Mouse (Mus musculus): ENCODE results near the gene Eif3i. TPM values are rescaled to one million over a fixed set of nuclear protein-coding genes. Genes with fewer than 3 reads are reported as not detected.

Gene Eif3i
- 192 and 207 TPM in 2 replicates for polyA plus RNA-seq (2014; fragmentation: Nextera tagmentation; extraction: Ambion mirVana)

DNA sequence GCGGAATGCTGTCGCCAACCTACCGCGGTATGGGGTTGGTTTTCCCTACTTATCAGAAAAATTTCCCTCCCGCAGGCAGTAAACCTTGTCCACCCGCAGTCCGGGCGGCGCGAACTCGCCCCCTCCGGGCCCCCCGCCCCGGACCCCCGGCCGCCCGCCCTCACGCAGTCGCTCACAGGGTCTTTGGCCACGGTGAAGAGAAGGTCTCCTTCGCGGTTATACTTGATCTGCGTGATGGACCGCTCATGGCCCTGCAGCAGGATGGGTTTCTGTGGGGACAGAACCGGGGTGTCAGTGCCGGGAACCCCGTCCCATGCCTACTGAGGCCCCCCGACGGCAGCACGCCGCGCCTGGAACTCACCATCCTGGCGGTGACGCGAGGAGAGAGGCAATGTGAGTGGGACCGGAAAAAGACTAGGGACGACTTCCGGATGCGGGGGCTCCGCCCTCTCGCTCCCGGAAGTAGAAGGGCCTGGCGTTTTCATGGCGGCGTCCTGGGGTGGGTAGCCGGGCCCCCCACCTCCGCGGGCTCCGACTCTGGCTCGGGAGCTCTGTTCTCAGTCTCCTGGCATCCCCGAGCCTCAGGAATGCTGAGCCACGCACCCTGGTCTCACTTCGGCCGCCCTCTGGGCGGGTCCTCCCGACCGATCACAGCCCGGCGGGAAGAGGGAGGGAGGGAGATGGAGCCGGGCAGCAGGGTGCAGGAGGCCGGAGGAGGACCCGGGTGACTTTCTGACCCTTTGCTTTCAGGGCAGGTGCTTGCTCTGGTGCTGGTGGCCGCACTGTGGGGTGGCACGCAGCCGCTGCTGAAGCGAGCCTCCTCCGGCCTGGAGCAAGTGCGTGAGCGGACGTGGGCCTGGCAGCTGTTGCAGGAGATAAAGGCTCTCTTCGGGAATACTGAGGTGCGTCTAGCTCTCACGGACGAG lies at the start of gene Eif3i, which contains the start of gene Tmem234:
Eif3i (minus strand) TSS at position 416 of the 926 bp plus-strand sequence.
Tmem234 (plus strand) TSS at position 436 of the 926 bp plus-strand sequence.
- Histone ChIP-seq H3K4me3 (ENCODE audit: control insufficient read depth in 1 of 2, insufficient read depth in 1 of 2, low read depth in 1 of 2, low read length in 2 of 2) (peak within 1 kb of the TSS; percentile 90 to 96), H3K27me3 (ENCODE audit: control insufficient read depth, insufficient read depth, low read length) (no peaks in the 10 kb centered on the region), H3K4me2 (ENCODE audit: low read length) (peak within 1 kb of the TSS; percentile 79), H3K9ac (ENCODE audit: low read length) (peak within 1 kb of the TSS; percentile 95), H3K9me3 (ENCODE audit: control insufficient read depth, low read length) (no peaks in the 10 kb centered on the region), H3K4me1 (ENCODE audit: control insufficient read depth in 2 of 2, insufficient read depth in 2 of 2, low read length in 2 of 2) (peaks cover 4 to 20% of the 10 kb centered on the region in 2 experiments), H3K36me3 (ENCODE audit: control insufficient read depth, insufficient read depth, low read length) (peaks cover 66% of the 10 kb centered on the region), H3K27ac (replicated peaks in 1 of 2; ENCODE audit: control insufficient read depth in 1 of 2, insufficient read depth in 1 of 2, low read depth in 2 of 2, low read length in 2 of 2) (peak within 1 kb of the TSS; percentile 65 to 76)
- under 1% methylated on average over 72 of the region's 74 CpGs for WGBS
- ATAC-seq (ENCODE audit: insufficient number of reproducible peaks, insufficient read depth, low FRiP score, low read depth), result peak; percentile 76

DNA sequence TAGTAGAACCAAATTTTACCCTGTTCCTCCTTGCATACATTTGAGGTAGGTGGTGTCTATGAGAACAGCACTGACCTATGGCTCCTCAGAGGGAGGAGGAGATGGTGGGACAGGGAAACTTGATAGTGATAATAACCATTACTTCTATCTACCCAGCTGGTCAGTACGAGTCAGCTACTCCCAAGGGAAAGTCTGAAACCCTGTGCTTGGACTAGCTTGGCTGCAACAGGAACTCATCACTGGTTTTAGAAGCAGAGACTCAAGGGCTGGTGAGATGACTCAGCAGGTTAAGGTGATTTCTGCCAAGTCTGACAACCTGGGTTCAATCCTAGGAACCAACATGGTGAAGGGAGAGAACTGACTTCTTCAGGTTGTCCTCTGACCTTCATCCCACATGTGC lies 48.2 kb upstream of the Eif3i start:
- no peak overlapping the region for H3K4me2 ChIP-seq (ENCODE audit: low read length)
- no peak overlapping the region for H3K27ac ChIP-seq (replicated peaks in 1 of 2; ENCODE audit: control insufficient read depth in 1 of 2, insufficient read depth in 1 of 2, low read depth in 2 of 2, low read length in 2 of 2)
- 74% methylated on average over 1 of the region's 1 CpGs for WGBS
- no peaks in the 10 kb centered on the region for H3K4me1 ChIP-seq (ENCODE audit: control insufficient read depth in 2 of 2, insufficient read depth in 2 of 2, low read length in 2 of 2)
- H3K27me3 ChIP-seq (ENCODE audit: control insufficient read depth, insufficient read depth, low read length), result no peaks in the 10 kb centered on the region
- no peak for ATAC-seq (ENCODE audit: insufficient number of reproducible peaks, insufficient read depth, low FRiP score, low read depth)
- peaks cover 92% of the 10 kb centered on the region for H3K36me3 ChIP-seq (ENCODE audit: control insufficient read depth, insufficient read depth, low read length)
- H3K9ac ChIP-seq (ENCODE audit: low read length), result no peak overlapping the region
- no peaks in the 10 kb centered on the region for H3K9me3 ChIP-seq (ENCODE audit: control insufficient read depth, low read length)
- H3K4me3 ChIP-seq (ENCODE audit: control insufficient read depth in 1 of 2, insufficient read depth in 1 of 2, low read depth in 1 of 2, low read length in 2 of 2), result no peak overlapping the region

GRCm38 (mm10) chr4:129645204-129645603 lies 44.8 kb upstream of the Eif3i start:
- Histone ChIP-seq H3K4me1 (ENCODE audit: control insufficient read depth in 2 of 2, insufficient read depth in 2 of 2, low read length in 2 of 2) (peaks cover 0 to 4% of the 10 kb centered on the region in 2 experiments; a peak in 1 of 4 replicates), H3K9ac (ENCODE audit: low read length) (no peak overlapping the region), H3K36me3 (ENCODE audit: control insufficient read depth, insufficient read depth, low read length) (peaks cover 60% of the 10 kb centered on the region), H3K4me3 (ENCODE audit: control insufficient read depth in 1 of 2, insufficient read depth in 1 of 2, low read depth in 1 of 2, low read length in 2 of 2) (no peak overlapping the region), H3K27me3 (ENCODE audit: control insufficient read depth, insufficient read depth, low read length) (no peaks in the 10 kb centered on the region), H3K4me2 (ENCODE audit: low read length) (no peak overlapping the region), H3K9me3 (ENCODE audit: control insufficient read depth, low read length) (no peaks in the 10 kb centered on the region), H3K27ac (replicated peaks in 1 of 2; ENCODE audit: control insufficient read depth in 1 of 2, insufficient read depth in 1 of 2, low read depth in 2 of 2, low read length in 2 of 2) (no peak overlapping the region)
- ATAC-seq (ENCODE audit: insufficient number of reproducible peaks, insufficient read depth, low FRiP score, low read depth), result no peak
- WGBS, result 87% methylated on average over 6 of the region's 6 CpGs

DNA sequence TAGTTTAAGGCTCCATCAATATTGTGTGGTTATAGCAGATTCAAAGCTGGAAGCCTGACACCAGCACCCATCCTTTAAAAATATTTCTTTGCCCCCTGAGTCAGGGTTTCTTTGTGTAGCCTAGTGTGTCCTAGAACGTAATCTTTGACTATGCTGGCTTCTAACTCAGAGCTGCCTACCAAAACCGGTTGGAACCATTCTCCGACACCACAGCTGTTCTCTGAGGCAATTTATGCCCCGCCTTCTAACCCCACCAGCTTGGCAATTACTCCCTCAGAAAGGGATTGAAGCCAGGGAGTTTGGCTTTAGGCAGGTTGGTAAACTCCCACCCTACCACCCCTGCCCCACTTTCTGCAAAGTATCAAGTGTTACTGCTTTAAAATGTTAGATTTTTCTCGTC lies 41.3 kb upstream of the Eif3i start:
- no peaks in the 10 kb centered on the region for H3K9me3 ChIP-seq (ENCODE audit: control insufficient read depth, low read length)
- H3K9ac ChIP-seq (ENCODE audit: low read length), result peak overlapping the region; percentile 82; the same call in 1 of the 2 replicates
- 57% methylated on average over 5 of the region's 5 CpGs for WGBS
- H3K36me3 ChIP-seq (ENCODE audit: control insufficient read depth, insufficient read depth, low read length), result peaks cover 50% of the 10 kb centered on the region
- ATAC-seq (ENCODE audit: insufficient number of reproducible peaks, insufficient read depth, low FRiP score, low read depth), result no peak
- no peaks in the 10 kb centered on the region for H3K27me3 ChIP-seq (ENCODE audit: control insufficient read depth, insufficient read depth, low read length)
- H3K4me1 ChIP-seq (ENCODE audit: control insufficient read depth in 2 of 2, insufficient read depth in 2 of 2, low read length in 2 of 2), result peaks cover 2 to 21% of the 10 kb centered on the region in 2 experiments; a peak in 3 of 4 replicates
- no peak overlapping the region for H3K4me3 ChIP-seq (ENCODE audit: control insufficient read depth in 1 of 2, insufficient read depth in 1 of 2, low read depth in 1 of 2, low read length in 2 of 2)
- H3K27ac ChIP-seq (replicated peaks in 1 of 2; ENCODE audit: control insufficient read depth in 1 of 2, insufficient read depth in 1 of 2, low read depth in 2 of 2, low read length in 2 of 2), result no peak overlapping the region
- peak overlapping the region; percentile 85 for H3K4me2 ChIP-seq (ENCODE audit: low read length)

- peak; percentile 94 for ATAC-seq (ENCODE audit: insufficient number of reproducible peaks, insufficient read depth, low FRiP score, low read depth)
- H3K9me3 ChIP-seq (ENCODE audit: control insufficient read depth, low read length), result no peaks in the 10 kb centered on the region
- H3K4me2 ChIP-seq (ENCODE audit: low read length), result peak within 1 kb of the TSS; percentile 85
- peak within 1 kb of the TSS; percentile 82 for H3K9ac ChIP-seq (ENCODE audit: low read length)
- H3K4me3 ChIP-seq (ENCODE audit: control insufficient read depth in 1 of 2, insufficient read depth in 1 of 2, low read depth in 1 of 2, low read length in 2 of 2), result peak within 1 kb of the TSS; percentile 62 to 76
- H3K36me3 ChIP-seq (ENCODE audit: control insufficient read depth, insufficient read depth, low read length), result peaks cover 50% of the 10 kb centered on the region
- H3K27ac ChIP-seq (replicated peaks in 1 of 2; ENCODE audit: control insufficient read depth in 1 of 2, insufficient read depth in 1 of 2, low read depth in 2 of 2, low read length in 2 of 2), result peak within 1 kb of the TSS; percentile 89 to 93
- peaks cover 2 to 21% of the 10 kb centered on the region in 2 experiments; a peak in 3 of 4 replicates for H3K4me1 ChIP-seq (ENCODE audit: control insufficient read depth in 2 of 2, insufficient read depth in 2 of 2, low read length in 2 of 2)
- no peaks in the 10 kb centered on the region for H3K27me3 ChIP-seq (ENCODE audit: control insufficient read depth, insufficient read depth, low read length)
- under 1% methylated on average over 59 of the region's 60 CpGs for WGBS
These were observed 40.4 kb upstream of the Eif3i start, which contains the start of gene Txlna for GRCm38 (mm10) chr4:129640638-129641467. Txlna (minus strand) TSS chr4:129641065.

- peak overlapping the region; percentile 82 for H3K9ac ChIP-seq (ENCODE audit: low read length)
- peak overlapping the region; percentile 85 for H3K4me2 ChIP-seq (ENCODE audit: low read length)
- H3K36me3 ChIP-seq (ENCODE audit: control insufficient read depth, insufficient read depth, low read length), result peaks cover 50% of the 10 kb centered on the region
- no peaks in the 10 kb centered on the region for H3K9me3 ChIP-seq (ENCODE audit: control insufficient read depth, low read length)
- 8% methylated on average over 17 of the region's 17 CpGs for WGBS
- H3K27me3 ChIP-seq (ENCODE audit: control insufficient read depth, insufficient read depth, low read length), result no peaks in the 10 kb centered on the region
- peaks cover 2 to 21% of the 10 kb centered on the region in 2 experiments; a peak in 3 of 4 replicates for H3K4me1 ChIP-seq (ENCODE audit: control insufficient read depth in 2 of 2, insufficient read depth in 2 of 2, low read length in 2 of 2)
- peak overlapping the region; percentile 62 to 76 for H3K4me3 ChIP-seq (ENCODE audit: control insufficient read depth in 1 of 2, insufficient read depth in 1 of 2, low read depth in 1 of 2, low read length in 2 of 2)
- ATAC-seq (ENCODE audit: insufficient number of reproducible peaks, insufficient read depth, low FRiP score, low read depth), result no peak
- peak overlapping the region; percentile 89 to 93 for H3K27ac ChIP-seq (replicated peaks in 1 of 2; ENCODE audit: control insufficient read depth in 1 of 2, insufficient read depth in 1 of 2, low read depth in 2 of 2, low read length in 2 of 2)
These were observed 39.7 kb upstream of the Eif3i start for GRCm38 (mm10) chr4:129640101-129640637.

GRCm38 (mm10) chr4:129639221-129639620 lies 38.8 kb upstream of the Eif3i start:
- peaks cover 2 to 21% of the 10 kb centered on the region in 2 experiments; a peak in 3 of 4 replicates for H3K4me1 ChIP-seq (ENCODE audit: control insufficient read depth in 2 of 2, insufficient read depth in 2 of 2, low read length in 2 of 2)
- H3K27me3 ChIP-seq (ENCODE audit: control insufficient read depth, insufficient read depth, low read length), result no peaks in the 10 kb centered on the region
- H3K4me3 ChIP-seq (ENCODE audit: control insufficient read depth in 1 of 2, insufficient read depth in 1 of 2, low read depth in 1 of 2, low read length in 2 of 2), result peak overlapping the region in 1 of 2 experiments; percentile 62; a peak in 2 of 4 replicates
- H3K9ac ChIP-seq (ENCODE audit: low read length), result peak overlapping the region; percentile 82
- H3K36me3 ChIP-seq (ENCODE audit: control insufficient read depth, insufficient read depth, low read length), result peaks cover 50% of the 10 kb centered on the region
- H3K9me3 ChIP-seq (ENCODE audit: control insufficient read depth, low read length), result no peaks in the 10 kb centered on the region
- peak overlapping the region; percentile 85 for H3K4me2 ChIP-seq (ENCODE audit: low read length)
- no peak for ATAC-seq (ENCODE audit: insufficient number of reproducible peaks, insufficient read depth, low FRiP score, low read depth)
- no peak overlapping the region for H3K27ac ChIP-seq (replicated peaks in 1 of 2; ENCODE audit: control insufficient read depth in 1 of 2, insufficient read depth in 1 of 2, low read depth in 2 of 2, low read length in 2 of 2)
- 86% methylated on average over 15 of the region's 15 CpGs for WGBS

All from heart, embryonic 14.5 days (tissue).